Mouse (Mus musculus) small intestine, adult 10 weeks (tissue): ENCODE results near the gene Taf8. TPM values are rescaled to one million over a fixed set of nuclear protein-coding genes. Genes with fewer than 3 reads are reported as not detected.

Source experiments
- polyA plus RNA-seq: library from polyadenylated mRNA; stranded (reverse); fragments of 350-450 nt; fragmentation: Illumina TruSeq; extraction: RNeasy Lipid Tissue Mini Kit (QIAGEN cat#74804); gene quantifications from one replicate; pipeline ENCODE4 v1.2.3, GENCODE M21; 2014; ENCODE audit warnings: low replicate concordance

Gene Taf8
- polyA plus RNA-seq = 3.7 TPM

GRCm38 (mm10) chr17:47501946-47502706 lies at the start of gene Taf8:
Gene Taf8 (minus strand): TSS chr17:47502292.

GRCm38 (mm10) chr17:47504941-47505346 lies 2.9 kb upstream of the Taf8 start, which contains the start of gene Ccnd3:
Gene Ccnd3 (plus strand): TSS chr17:47505051.

GRCm38 (mm10) chr17:47436907-47437547 lies 65.1 kb downstream of the Taf8 start, which contains the start of gene 1700001C19Rik:
Gene 1700001C19Rik (minus strand): TSS chr17:47437376.

GRCm38 (mm10) chr17:47436156-47436906 lies 65.8 kb downstream of the Taf8 start, which contains the start of gene AI661453:
Gene AI661453 (plus strand): TSS chr17:47436615.

Other genes with a start within 250 kb of the Taf8 start
- gene Mrps10, start 133.4 kb downstream of the Taf8 start, polyA plus RNA-seq = 35.6 TPM
- 0.26 TPM for gene Guca1b, start 116.9 kb downstream of the Taf8 start, polyA plus RNA-seq
- gene Guca1a, start 101.7 kb downstream of the Taf8 start, polyA plus RNA-seq = not detected
- 0.26 TPM for gene AI661453, start 65.7 kb downstream of the Taf8 start, polyA plus RNA-seq
- gene 1700001C19Rik, start 64.9 kb downstream of the Taf8 start, polyA plus RNA-seq = 0.45 TPM
- 1.9 TPM for gene Ccnd3, start 2.8 kb upstream of the Taf8 start, polyA plus RNA-seq
- 0.45 TPM for gene Bysl, start 109.2 kb upstream of the Taf8 start, polyA plus RNA-seq
- gene Med20, start 109.3 kb upstream of the Taf8 start, polyA plus RNA-seq = 11.1 TPM
- gene Gm20517, start 109.3 kb upstream of the Taf8 start, polyA plus RNA-seq = 0.37 TPM
- gene Usp49, start 128.4 kb upstream of the Taf8 start, polyA plus RNA-seq = 6.0 TPM
- gene Tomm6, start 186.1 kb upstream of the Taf8 start, polyA plus RNA-seq = 9.0 TPM
- 0.67 TPM for gene Frs3, start 186.7 kb upstream of the Taf8 start, polyA plus RNA-seq
- gene Gm21981, start 192.2 kb upstream of the Taf8 start, polyA plus RNA-seq = not detected
- not detected for gene Prickle4, start 192.4 kb upstream of the Taf8 start, polyA plus RNA-seq
- not detected for gene Pgc, start 224.6 kb upstream of the Taf8 start, polyA plus RNA-seq
- gene Tfeb, start 234.7 kb upstream of the Taf8 start, polyA plus RNA-seq = not detected